Mouse (Mus musculus) embryonic facial prominence, embryonic 10.5 days (tissue): Measurements from ENCODE around the gene 4933434E20Rik. TPM values are rescaled to one million over a fixed set of nuclear protein-coding genes. Genes with fewer than 3 reads are reported as not detected.
A peak's percentile ranks its signal among the peaks of the same experiment; 100 is the strongest.

ENCODE experiments used
- DNase-seq: peaks from one replicate; pipeline ENCODE4 v3.0.0-alpha.2; 2017; ENCODE audit warnings: low spot score
- H3K27ac ChIP-seq: fragments of 300-500 bp; sonication (generic); replicated peaks from 2 replicates; pipeline ENCODE4 v1.5.1; 2016; ENCODE audit warnings: mild to moderate bottlenecking
- H3K27me3 ChIP-seq: fragments of 300-500 bp; sonication (generic); replicated peaks from 2 replicates; pipeline ENCODE4 v1.6.1; 2016; ENCODE audit warnings: low read depth, mild to moderate bottlenecking; ENCODE audit not compliant: poor library complexity, severe bottlenecking
- H3K36me3 ChIP-seq: fragments of 300-500 bp; sonication (generic); replicated peaks from 2 replicates; pipeline ENCODE4 v1.6.1; 2016; ENCODE audit warnings: mild to moderate bottlenecking, moderate library complexity
- H3K4me1 ChIP-seq: fragments of 300-500 bp; sonication (generic); 2 replicates; pipeline ENCODE4 v1.6.1; 2016
- H3K4me3 ChIP-seq: fragments of 300-500 bp; sonication (generic); 2 replicates; pipeline ENCODE4 v1.5.1; 2016; ENCODE audit warnings: mild to moderate bottlenecking, moderate library complexity
- H3K9me3 ChIP-seq: fragments of 300-500 bp; sonication (generic); 2 replicates; pipeline ENCODE4 v1.6.1; 2016; ENCODE audit warnings: mild to moderate bottlenecking
- WGBS: fragments of 180-500 bp; shearing (Covaris S2); methylation state at CpG from one replicate; pipeline ENCODE4 v1.1.7; 2016; 5-methylcytosine and 5-hydroxymethylcytosine counted together
- polyA plus RNA-seq: library from polyadenylated mRNA; unstranded; fragments of >200 nt; fragmentation: Nextera tagmentation; extraction: Ambion mirVana; gene quantifications from 2 replicates; pipeline ENCODE4 v1.2.1, GENCODE M21; 2016

4933434E20Rik gene
- 181 and 195 TPM in 2 replicates for polyA plus RNA-seq

- Histone ChIP-seq H3K36me3 (peaks cover 45% of the 10 kb centered on the region), H3K9me3 (no peaks in the 10 kb centered on the region), H3K4me3 (peak within 1 kb of the TSS; percentile 90), H3K27me3 (no peaks in the 10 kb centered on the region), H3K27ac (peak within 1 kb of the TSS; percentile 98), H3K4me1 (peaks cover 27% of the 10 kb centered on the region)
- WGBS: under 1% methylated on average over 43 of the region's 43 CpGs
- peak; percentile 80 for DNase-seq
Observed at GRCm38 (mm10) chr3:90051441-90052350, at the start of gene 4933434E20Rik. TSS of gene 4933434E20Rik (plus strand) at chr3:90051636.

- DNase-seq: no peak
- Histone ChIP-seq H3K4me1 (peaks cover 7% of the 10 kb centered on the region), H3K4me3 (no peak overlapping the region), H3K9me3 (no peaks in the 10 kb centered on the region), H3K36me3 (peaks cover 95% of the 10 kb centered on the region), H3K27ac (no peak overlapping the region), H3K27me3 (no peaks in the 10 kb centered on the region)
- WGBS: 84% methylated on average over 3 of the region's 3 CpGs
Observed at GRCm38 (mm10) chr3:90004091-90004796, 47.2 kb upstream of the 4933434E20Rik start.

GRCm38 (mm10) chr3:90010291-90010690 is 41.1 kb upstream of the 4933434E20Rik start:
- 89% methylated on average over 2 of the region's 2 CpGs for WGBS
- H3K4me3 ChIP-seq: no peak overlapping the region
- H3K27me3 ChIP-seq: no peaks in the 10 kb centered on the region
- H3K9me3 ChIP-seq: no peaks in the 10 kb centered on the region
- no peak for DNase-seq
- H3K36me3 ChIP-seq: peaks cover 100% of the 10 kb centered on the region
- no peak overlapping the region for H3K27ac ChIP-seq
- H3K4me1 ChIP-seq: no peaks in the 10 kb centered on the region

- Histone ChIP-seq H3K4me1 (no peaks in the 10 kb centered on the region), H3K27me3 (no peaks in the 10 kb centered on the region), H3K27ac (no peak overlapping the region), H3K36me3 (peaks cover 100% of the 10 kb centered on the region), H3K4me3 (no peak overlapping the region), H3K9me3 (no peaks in the 10 kb centered on the region)
- WGBS: 94% methylated on average over 4 of the region's 4 CpGs
- DNase-seq: no peak
Observed at GRCm38 (mm10) chr3:90016626-90017025, 34.8 kb upstream of the 4933434E20Rik start.

- Histone ChIP-seq H3K27me3 (no peaks in the 10 kb centered on the region), H3K27ac (no peak overlapping the region), H3K36me3 (peaks cover 100% of the 10 kb centered on the region), H3K4me3 (no peak overlapping the region), H3K9me3 (no peaks in the 10 kb centered on the region), H3K4me1 (no peaks in the 10 kb centered on the region)
- DNase-seq: no peak
- WGBS: 90% methylated on average over 2 of the region's 2 CpGs
Observed at GRCm38 (mm10) chr3:90034653-90035052, 16.8 kb upstream of the 4933434E20Rik start.

- WGBS: 98% methylated on average over 1 of the region's 1 CpGs
- H3K4me1 ChIP-seq: no peaks in the 10 kb centered on the region
- H3K27me3 ChIP-seq: no peaks in the 10 kb centered on the region
- H3K27ac ChIP-seq: no peak overlapping the region
- H3K4me3 ChIP-seq: no peak overlapping the region
- no peaks in the 10 kb centered on the region for H3K9me3 ChIP-seq
- DNase-seq: no peak
- H3K36me3 ChIP-seq: peaks cover 100% of the 10 kb centered on the region
Observed at GRCm38 (mm10) chr3:90036263-90036662, 15.2 kb upstream of the 4933434E20Rik start.

GRCm38 (mm10) chr3:90049691-90050090 is 1.7 kb upstream of the 4933434E20Rik start:
- Histone ChIP-seq H3K27ac (no peak overlapping the region), H3K9me3 (no peaks in the 10 kb centered on the region), H3K4me3 (0 out of 2 replicates have a peak overlapping the region, but pooled peaks have one; percentile 90), H3K27me3 (no peaks in the 10 kb centered on the region), H3K4me1 (peaks cover 27% of the 10 kb centered on the region), H3K36me3 (peaks cover 45% of the 10 kb centered on the region)
- DNase-seq: no peak
- 75% methylated on average over 3 of the region's 3 CpGs for WGBS

GRCm38 (mm10) chr3:90052351-90053241 is 1.2 kb downstream of the 4933434E20Rik start, which contains the start of gene Ubap2l:
TSS of gene Ubap2l (minus strand) at chr3:90052628.
- peak within 1 kb of the TSS; percentile 98 for H3K27ac ChIP-seq
- peak; percentile 100 for DNase-seq
- H3K27me3 ChIP-seq: no peaks in the 10 kb centered on the region
- WGBS: under 1% methylated on average over 81 of the region's 81 CpGs
- peak within 1 kb of the TSS; percentile 90 for H3K4me3 ChIP-seq
- H3K36me3 ChIP-seq: peaks cover 45% of the 10 kb centered on the region
- no peaks in the 10 kb centered on the region for H3K9me3 ChIP-seq
- H3K4me1 ChIP-seq: peaks cover 27% of the 10 kb centered on the region

GRCm38 (mm10) chr3:90061549-90061948 is 10.1 kb downstream of the 4933434E20Rik start:
- Histone ChIP-seq H3K4me1 (no peaks in the 10 kb centered on the region), H3K9me3 (no peaks in the 10 kb centered on the region), H3K36me3 (peaks cover 96% of the 10 kb centered on the region), H3K4me3 (no peak overlapping the region), H3K27ac (no peak overlapping the region), H3K27me3 (no peaks in the 10 kb centered on the region)
- WGBS: 92% methylated on average over 6 of the region's 6 CpGs
- no peak for DNase-seq

- Histone ChIP-seq H3K27me3 (no peaks in the 10 kb centered on the region), H3K4me3 (no peak overlapping the region), H3K9me3 (no peaks in the 10 kb centered on the region), H3K36me3 (peaks cover 90% of the 10 kb centered on the region), H3K4me1 (no peaks in the 10 kb centered on the region), H3K27ac (no peak overlapping the region)
- no peak for DNase-seq
- 75% methylated on average over 2 of the region's 2 CpGs for whole genome bisulfite sequencing
Observed at GRCm38 (mm10) chr3:90062539-90062938, 11.1 kb downstream of the 4933434E20Rik start.

- Histone ChIP-seq H3K4me1 (no peaks in the 10 kb centered on the region), H3K27me3 (no peaks in the 10 kb centered on the region), H3K27ac (no peak overlapping the region), H3K36me3 (peaks cover 78% of the 10 kb centered on the region), H3K4me3 (no peak overlapping the region), H3K9me3 (no peaks in the 10 kb centered on the region)
- WGBS: 81% methylated on average over 3 of the region's 3 CpGs
- DNase-seq: no peak
Observed at GRCm38 (mm10) chr3:90064383-90064782, 12.9 kb downstream of the 4933434E20Rik start.

- no peak overlapping the region for H3K4me3 ChIP-seq
- DNase-seq: peak; percentile 53
- H3K4me1 ChIP-seq: no peaks in the 10 kb centered on the region
- no peaks in the 10 kb centered on the region for H3K9me3 ChIP-seq
- 65% methylated on average over 3 of the region's 3 CpGs for WGBS
- peaks cover 67% of the 10 kb centered on the region for H3K36me3 ChIP-seq
- H3K27me3 ChIP-seq: no peaks in the 10 kb centered on the region
- no peak overlapping the region for H3K27ac ChIP-seq
Observed at GRCm38 (mm10) chr3:90065553-90065952, 14.1 kb downstream of the 4933434E20Rik start.
